Mouse (Mus musculus) lung, postnatal 4 days (tissue): ENCODE data around the gene Auts2.

ENCODE experiments used
- DNase-seq, 2 experiments: peaks; one replicate each; pipeline ENCODE4 v3.0.0; 2021

The Auts2 gene

DNA sequence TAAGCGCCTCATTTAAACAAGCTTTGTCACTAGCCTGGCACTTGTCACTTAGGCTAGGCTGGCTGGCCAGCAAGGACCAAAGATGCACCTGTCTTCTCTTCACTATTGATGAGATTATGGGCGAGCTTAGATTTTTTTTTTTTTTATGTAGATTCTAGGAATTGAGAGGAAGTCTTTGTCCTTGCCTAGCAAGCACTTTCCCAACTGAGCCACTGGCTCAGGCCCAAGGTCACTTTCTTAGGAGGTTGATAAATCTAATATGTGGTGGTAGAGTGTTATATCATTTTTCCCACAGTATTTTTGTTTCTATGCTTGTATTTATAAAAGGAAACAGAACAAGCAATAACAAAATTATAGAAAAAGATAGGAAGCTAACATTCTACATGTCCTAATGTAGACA, 571.2 kb downstream of the Auts2 start:
- DNase-seq: no peak

DNA sequence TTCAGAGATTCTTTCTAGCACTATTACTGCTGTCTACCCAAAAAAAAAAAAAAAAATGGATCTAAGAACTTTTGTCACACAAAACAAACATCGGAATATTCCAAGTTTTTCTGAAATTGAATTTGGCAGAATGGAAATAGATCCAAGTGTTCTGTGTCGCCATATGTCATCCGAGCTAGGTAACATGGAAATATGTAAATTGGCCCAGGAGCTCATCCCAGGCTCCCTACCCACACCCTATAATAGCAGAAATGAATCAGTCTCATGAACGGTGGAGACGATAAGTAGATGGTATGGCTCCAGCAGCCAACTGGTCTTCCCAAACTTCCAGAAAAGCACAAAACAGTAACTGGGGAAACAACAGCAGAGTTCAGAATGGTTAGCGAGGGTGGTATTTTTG, 577.6 kb downstream of the Auts2 start:
- DNase-seq: no peak

DNA sequence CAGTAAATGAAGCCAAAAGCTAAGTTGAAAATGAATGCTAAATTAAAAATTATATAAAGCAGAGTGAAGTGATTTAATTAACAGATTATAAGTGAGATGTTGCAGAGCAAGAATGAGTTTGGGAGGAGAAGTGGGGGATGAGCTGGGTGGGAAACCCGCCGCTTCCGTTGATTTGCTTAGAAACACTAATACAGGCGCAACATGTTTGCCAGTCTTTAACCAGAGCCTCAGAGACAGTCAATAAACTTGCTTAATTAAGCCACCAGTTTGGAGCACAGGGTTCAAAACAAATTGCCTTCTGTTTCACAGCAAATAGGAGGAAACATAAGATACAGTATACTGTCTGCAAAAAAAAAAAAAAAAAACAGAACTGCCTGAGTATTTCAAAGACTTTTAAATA, 579.6 kb downstream of the Auts2 start:
- no peak for DNase-seq

DNA sequence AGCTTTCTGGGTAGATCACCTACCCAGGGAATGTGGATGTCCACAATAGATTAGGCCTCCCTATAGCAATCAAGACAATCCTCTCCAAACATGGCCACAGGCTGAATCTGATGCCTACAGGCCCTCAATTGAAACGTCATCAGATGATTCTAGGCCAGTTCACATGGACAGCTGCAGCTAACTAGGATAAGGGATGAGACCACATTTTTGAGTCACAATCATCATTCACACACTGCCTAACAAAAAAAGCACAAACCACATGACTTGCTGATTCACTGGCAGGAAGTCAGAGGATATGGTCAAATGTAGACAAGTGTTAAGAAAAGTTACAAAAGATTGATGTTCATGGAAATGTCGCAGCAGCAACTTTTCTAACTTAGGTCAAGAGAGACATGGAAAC, 581.3 kb downstream of the Auts2 start:
- DNase-seq: no peak

DNA sequence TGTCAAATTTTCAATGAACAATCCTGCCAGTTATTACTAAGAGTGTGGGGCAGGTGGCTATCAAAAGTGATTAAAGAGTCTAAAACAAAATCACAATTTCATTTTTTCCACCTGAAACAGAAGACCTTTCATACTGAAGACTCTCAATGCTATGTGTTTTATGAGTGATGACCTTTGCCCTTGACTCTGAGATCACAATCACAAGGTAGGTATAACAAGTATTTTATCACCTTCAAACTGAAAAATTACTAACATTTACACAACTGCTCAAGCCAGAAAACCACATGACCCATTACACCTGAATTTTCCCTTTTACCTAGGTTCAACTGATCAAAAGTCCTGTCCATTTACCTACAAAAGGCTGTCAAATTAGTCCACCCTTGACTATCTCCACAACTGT, 582.7 kb downstream of the Auts2 start:
- DNase-seq: no peak

DNA sequence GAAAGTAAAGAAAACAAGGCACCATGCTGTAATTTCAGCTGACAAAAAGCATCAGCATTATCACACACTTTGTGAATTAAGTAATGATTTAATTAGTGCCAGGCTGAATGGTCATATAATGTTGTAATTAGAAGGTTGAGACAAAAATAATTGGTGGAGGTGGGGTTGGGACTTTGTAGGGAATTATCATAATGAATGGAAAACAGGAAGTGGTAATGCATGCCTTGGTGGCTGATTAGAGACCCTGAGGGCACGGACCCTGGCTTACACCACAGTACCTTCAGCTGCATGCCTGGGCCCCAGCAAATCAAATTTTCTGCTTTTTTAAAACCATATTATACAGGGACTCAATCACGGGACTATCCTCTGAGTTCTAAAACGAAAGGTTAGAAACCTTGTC, 586.1 kb downstream of the Auts2 start:
- DNase-seq: no peak

DNA sequence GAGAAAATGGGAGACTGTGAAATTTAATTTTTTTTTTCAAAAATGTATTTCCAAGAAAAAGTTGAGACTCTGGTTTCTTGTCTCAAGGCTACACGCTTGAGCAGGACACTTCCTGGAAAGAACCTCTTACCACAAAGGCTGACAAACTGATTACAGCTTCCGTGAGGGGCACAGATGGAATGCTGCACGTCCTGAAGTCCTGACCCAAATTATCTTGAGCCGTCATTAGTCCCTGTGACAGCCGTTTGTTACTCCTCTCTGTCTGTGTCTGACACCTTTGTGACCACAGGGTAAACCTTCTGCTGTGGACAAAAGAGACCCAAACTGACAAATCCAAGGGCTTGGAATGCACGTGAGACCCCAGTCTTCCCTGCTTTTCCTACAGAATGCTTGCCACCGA, 587.1 kb downstream of the Auts2 start:
- no peak for DNase-seq

DNA sequence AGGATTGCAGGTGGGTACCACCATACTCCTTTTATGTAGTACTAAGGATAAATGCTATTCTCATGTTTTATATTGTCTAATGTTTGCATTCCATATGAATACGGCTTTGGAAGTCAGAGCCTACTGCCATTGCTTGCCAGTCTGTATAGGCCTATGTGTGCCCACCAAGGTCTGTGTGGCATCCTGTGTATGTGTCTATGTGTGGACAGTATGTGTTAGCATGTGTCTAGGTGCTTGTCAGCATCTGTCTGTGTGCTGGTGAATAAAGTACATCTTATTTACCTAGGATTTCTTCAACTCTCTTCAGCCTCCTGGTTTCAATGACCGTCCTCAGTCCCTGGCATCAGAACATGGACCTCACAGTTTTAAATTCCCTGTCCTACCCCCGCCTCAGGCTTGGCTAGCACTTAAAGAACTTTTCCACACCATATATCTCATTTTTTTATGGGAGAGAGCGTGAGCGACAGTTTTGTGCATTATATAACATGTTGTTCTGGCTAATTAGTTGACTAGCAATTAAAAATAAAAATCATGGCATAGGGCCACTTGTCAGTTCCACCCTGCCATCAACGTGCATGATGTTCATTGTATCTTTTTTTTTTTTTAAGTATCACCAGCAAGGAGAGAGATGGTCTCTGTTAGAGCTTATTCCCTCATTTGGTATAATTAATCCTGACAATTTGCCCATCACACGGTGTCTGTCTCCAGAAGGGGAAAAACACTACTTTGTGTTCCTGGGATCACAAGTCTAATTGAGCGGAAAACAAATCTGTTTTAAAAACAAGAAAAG, 587.7 kb downstream of the Auts2 start:
- DNase-seq: no peak

DNA sequence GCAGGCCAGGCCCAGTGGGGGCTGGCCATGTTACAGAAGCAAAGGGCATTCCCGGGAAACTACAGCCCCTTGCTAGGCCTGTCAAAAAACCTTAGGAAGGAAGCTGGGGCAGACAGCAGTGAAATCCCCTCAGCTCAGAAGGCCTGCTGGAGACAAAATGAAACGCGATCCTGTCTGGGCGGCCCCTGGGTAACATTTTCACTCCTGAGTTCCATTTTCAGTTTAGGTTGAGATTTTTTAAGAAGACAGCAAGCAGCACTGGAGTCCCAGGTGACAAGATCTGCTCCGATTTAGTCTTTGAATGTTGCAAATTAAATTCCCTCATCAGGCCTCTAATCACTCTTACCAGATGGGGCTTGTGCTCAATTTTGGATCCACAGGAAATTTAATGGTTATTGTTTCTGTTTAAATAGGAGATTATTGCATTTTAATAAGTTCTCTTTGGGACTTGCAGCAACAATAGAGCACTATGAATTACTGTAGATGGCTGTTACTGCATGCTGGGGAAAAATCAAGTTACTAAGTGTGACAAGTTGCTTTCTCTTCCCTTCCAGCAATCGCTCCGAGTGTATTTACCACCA, 594.5 kb downstream of the Auts2 start:
- no peak for DNase-seq

DNA sequence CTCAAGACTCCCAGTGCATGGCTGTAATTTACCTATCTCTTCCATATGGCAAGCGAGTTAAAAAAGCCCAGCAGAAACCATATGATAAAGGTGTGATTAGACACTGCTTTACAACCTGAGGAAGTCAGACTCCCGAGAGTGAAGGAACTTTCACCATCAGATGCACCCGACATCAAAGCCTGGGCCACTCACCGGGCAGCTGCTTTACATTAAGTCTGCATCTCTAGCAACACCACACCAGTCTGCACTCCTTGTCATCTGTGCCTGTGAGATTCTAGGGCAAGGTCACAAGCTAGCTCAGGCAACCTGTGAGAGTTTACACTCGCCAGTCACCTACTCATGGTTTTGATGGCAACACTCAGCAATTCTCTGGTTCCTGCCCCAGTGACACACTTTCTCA, 596.3 kb downstream of the Auts2 start:
- no peak for DNase-seq

DNA sequence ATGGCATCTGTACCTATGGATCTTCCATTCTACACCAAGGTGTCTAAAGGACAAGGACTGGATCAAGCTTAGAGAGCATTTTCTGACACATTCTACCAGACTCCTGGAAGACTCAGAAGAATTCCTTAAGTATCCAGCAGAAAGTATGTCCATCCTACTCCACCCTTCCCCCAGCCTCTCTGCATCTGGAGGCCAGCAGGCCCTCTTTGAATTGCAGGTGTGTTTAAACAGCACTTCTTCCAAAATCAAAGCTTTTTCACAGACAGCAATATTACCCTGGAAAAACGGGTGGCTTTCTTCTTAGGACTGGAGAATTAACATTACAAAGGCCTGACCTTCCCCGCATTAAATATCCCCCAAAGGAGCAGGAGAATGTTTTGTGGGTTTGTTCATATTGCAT, 598.4 kb downstream of the Auts2 start:
- no peak for DNase-seq

DNA sequence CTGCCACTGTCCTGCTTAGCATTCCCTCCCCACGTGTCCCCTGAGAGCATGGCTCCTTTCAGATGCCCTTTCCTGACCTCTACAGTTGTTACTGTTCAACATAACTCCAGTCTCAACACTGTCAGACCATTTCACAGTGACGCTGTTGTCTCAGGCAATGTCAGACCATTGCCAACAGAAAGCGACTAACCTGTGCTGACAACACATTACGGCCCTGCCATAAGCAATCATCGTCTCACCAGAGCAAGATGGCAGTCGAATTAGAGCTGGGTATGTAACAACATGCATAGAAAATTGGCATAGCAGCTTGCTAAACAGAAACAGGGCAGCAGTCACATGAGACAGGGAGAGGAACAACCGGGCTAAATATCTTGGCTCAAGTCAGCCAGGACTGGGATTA, 614.4 kb downstream of the Auts2 start:
- no peak for DNase-seq

DNA sequence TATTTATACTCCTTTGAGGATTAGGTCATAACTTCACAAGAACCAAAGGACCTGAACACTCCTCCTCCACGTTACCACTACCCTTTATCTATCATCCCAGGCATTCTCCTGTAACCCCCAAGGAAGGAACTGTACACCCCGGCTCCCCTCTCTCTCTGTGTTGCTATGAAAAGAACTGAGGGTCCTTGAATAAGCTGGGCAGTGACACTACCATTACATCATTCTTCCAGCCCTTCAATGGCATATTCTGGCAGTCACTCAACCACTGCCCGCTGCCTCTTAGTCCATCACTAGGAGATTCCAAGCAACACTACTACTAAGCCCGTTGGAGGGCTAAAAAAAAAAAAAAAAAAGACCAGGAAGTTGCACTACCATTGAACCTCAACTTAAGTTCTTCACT, 620.4 kb downstream of the Auts2 start:
- no peak for DNase-seq

DNA sequence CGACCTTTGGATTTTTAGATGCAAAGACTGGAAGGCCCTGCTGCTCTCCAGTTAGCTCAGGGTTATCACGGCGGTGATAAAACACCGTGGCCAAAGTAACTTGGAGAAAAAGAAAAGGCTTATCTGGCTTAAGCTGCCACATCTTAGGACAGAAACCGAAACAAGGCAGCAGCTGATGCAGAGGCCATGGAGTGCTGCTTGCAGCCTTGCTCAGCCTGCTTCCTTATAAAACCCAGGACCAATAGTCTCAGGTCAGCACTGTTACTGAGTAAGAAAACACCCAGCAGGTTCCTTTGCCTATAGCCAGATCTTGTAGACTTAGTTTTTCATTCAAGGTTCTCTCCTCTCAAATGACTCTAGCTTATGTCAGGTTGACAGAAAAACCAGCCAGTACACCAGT, 621.0 kb downstream of the Auts2 start:
- no peak for DNase-seq

DNA sequence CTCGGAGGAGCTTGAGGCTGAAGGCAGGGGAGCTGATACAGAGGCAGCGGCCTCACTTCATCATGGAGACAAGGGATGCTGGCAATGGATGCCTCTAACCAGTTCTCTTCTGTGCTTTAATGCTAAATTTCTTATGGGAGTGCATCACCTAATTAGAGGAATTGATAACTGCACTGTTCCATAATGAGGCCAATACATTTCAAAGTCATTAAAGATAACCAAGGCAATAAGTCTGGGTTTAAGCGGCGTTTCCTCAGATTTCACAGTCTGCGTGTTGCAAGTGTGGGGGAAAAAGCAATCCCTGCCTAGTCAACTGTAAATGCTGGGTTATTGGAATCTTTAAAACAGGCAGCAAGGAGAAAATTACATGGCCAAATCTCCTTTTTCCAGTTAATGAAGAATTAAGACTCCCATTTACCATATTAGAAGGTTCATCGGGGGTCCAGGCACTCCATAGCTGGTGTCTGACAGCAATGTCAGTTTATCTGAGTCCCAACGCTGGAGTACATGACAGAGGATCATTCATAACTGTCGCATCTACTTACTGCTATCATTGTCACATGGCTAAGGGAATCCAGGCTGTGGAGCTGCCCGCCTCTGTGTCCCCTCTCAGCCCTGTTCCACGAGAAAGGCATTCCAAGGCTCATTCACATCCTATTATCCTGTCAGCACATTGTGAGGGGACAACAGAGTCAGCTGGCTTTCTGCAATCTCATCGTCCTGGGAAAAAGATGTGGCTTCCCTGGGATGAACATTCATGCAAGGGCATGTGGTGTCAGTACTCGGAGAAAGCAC, 623.0 kb downstream of the Auts2 start:
- DNase-seq: no peak

DNA sequence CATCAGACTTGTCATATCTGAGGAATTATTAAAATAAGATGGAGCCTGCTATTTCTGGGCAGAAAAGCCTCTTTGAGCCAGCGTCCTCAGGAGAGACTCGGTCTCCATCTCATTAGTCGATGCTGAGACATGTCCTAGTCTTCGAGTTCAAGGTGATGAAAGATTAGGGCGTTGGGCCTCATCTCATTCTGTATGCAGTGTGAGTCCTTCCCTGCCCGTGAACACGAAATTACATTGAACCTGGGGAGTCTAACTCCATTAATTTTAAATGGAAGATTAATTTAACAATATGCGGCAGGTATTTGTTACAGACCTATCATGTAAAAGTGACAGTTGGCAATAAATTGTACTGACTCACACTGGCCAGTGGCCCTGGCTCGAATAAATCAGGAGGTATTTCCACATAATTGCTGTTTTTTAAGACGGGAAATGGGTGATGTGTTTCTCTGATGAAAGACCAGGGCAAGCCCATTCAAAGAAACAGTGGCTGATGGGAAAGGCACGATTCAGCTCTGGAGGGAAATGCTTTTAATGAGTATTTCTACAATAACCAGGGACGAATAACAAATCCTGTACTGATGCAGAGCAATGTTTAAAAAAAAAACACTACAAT, 626.2 kb downstream of the Auts2 start:
- DNase-seq: no peak

DNA sequence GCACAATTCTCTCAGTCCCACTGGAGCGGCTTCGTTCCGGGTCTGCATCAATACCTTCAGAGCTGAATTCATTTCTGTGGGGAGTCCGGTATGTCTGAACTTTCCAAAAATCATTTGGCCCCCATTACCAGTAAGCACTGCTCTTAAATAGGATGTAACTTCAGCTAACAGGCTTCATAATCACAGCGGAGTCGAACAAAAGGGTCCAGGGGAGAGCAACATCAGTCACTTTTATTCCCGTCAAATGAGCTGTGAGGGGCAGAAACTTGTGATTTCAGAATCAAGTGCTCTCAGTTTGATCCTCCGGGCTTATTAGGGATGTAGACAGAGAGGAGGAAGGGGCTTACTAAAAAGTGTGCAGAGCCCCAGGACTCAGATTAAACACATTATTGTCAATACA, 629.6 kb downstream of the Auts2 start:
- DNase-seq: no peak

DNA sequence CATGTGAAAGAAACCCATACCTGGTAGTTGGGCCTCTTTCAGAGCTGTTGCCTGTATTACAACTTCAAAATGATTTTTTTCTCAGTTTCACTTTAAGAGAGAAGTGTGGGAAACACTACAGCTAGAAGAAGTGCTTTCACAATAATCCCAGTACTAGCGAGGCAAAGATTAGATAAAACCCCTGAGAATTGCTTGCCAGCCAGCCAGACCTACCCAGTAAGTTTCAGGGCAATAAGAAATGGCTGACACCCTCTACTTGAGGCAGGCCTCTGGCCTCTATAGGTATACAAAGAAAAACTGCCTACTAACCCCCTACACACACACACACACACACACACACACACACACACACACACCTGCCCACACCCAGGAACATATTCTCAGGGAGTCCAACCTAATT, 630.2 kb downstream of the Auts2 start:
- DNase-seq: no peak

DNA sequence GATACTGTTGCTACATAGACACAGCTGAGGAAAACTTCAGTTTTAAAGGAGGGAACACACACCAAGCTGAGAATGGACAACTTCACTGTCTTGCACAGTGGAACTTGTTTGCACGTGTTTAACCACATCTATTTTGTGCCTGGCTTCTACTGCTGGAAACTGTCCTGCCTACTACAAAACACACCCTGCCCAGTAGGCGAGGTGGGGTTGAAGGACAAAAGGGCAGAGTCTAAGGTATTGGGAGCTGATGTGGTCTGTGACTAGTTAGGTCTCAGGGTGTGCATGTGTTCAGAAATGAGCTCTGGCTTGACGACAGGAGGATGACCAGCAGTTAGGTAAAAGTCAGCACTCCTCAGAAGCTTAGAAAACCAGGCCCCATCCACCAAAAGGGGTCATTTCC, 636.8 kb downstream of the Auts2 start:
- DNase-seq: no peak

DNA sequence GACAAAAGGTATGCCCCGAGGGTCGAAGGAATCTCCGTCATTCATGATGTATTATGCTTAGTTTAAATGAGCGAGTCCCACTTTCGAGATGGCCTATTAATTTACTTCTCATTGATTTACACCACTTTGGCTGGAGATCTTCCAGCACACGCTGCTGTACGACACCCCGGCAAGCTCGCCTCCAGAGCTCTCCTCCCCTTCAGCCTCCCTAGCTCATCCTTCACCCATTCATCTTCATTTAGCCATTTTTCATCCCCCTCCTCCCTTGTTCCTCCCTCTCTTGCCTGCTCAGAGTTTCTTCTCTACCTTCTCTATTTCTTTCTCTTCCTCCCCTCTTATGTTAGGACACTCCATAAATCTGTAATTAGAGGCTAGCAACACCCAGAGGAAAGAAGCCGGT, 638.7 kb downstream of the Auts2 start:
- DNase-seq: no peak

DNA sequence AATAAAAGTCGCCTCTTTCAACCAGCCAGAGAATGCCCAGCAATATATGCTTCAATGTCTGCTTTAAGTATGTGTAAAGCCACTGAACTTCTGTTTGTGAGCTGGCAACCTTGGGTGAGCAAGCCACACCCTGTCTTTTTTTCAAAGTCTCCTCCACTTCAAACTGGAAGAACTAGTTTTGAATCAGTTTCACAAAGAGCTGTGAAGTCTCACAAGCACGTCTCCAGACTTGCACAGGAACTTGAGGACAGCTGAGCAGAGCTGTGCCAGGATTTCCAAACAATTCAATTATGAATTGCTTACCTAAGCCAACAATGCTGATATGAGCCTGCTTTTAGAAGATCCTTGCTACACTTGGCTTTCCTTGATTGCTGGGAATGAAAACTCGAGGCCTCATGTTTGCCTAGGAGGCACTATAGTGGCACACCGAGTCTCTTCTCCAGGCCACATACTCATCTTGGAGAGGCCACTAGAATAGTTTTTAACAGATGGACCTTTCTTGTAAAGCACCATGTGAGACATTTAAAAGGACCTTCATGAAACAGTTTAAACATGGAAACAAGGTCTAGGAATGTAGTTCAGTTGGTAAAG, 645.0 kb downstream of the Auts2 start:
- DNase-seq: peak; percentile 20 to 31

DNA sequence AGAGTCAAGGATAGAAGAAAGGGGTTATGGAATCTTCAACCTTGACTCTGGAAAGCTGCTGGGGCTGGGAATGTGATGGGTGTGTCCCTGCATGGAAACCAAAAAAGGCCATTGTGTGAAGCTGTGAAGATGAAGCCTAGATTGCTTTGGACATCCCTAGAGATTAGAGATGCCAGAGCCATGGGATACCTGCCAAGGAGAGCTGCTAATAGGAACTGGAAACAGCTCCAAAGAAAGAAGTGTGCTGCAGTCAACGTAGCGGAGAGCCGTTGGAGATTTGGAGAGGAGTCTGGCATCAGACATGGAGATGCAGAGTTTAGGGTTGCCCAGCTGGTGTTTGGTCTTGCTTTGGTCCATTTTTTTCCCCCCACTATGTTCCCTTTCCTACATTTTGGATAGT, 656.5 kb downstream of the Auts2 start:
- DNase-seq: no peak

DNA sequence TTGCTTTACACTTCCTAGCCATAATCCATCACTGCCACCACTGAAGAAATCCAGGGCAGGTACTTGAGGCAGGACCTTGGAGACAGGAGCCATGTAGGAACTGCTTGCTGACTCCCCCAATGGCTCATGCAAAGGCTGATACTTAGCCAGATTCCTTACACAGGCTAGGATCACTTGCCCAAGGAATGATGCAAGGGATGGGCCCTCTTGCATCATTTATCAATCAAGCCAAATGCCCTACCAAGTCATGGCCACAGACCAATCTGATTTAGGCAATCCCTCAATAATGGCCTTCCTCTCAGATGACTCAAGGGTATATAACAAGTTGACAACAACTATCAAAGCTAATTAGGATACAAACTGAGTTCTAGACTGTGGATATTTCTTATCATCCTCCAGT, 666.6 kb downstream of the Auts2 start:
- no peak for DNase-seq
